Mouse (Mus musculus): ENCODE results near the gene Spg11. TPM values are rescaled to one million over a fixed set of nuclear protein-coding genes. Genes with fewer than 3 reads are reported as not detected.

Spg11 gene
- polyA plus RNA-seq, 1 experiment from 2014 or later: 23.6 TPM

DNA sequence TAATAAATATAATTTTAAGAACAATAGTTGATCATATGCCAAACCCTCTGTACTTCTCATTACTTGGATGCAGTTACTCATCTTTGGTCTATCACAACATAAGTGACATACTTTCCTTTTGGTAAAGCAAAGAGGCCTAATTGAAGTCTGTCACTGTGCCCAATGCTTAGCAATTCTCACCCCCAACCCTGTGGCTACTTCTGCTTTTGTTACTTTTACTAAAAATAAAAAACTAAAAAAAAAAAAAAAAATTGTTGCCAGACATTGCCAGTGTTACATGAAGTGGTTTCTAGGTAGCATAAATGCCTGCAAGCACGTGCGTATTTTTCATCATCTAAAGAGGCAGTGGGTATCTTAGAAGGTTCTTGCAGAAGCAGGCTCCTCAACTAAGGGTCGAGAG is 34.7 kb upstream of the Spg11 start:
- Histone ChIP-seq H3K27ac (peak overlapping the region; percentile 40), H3K79me2 (ENCODE audit: inconsistent target) (peaks cover 58% of the 10 kb centered on the region), H3K36me3 (ENCODE audit: inconsistent target) (peaks cover 49% of the 10 kb centered on the region), H3K4me3 (ENCODE audit: inconsistent target) (no peak overlapping the region)
- WGBS (ENCODE audit: missing documents): 26% methylated on average over 3 of the region's 3 CpGs

DNA sequence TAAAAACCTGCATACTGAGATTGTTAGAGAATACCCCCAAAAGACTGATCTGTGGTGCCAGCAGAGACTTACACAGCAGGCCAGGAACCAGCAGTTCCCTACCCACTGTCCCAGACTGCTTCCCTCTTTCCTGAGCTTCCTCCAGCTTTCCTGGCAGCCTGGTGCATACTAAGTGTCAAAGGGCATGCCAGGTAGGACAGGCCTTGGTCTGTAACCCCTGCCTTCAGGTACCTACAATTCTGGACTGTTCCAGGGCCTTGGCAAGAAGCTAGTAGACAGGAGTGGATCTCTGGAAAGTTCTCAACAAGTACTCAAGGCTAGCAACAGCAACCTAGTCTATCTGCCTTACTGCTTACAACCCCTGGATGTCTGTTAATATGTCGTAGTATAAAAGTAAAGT is 33.0 kb upstream of the Spg11 start:
- Histone ChIP-seq H3K36me3 (ENCODE audit: inconsistent target) (peaks cover 49% of the 10 kb centered on the region), H3K27ac (0 out of 2 replicates have a peak overlapping the region, but pooled peaks have one; percentile 4), H3K79me2 (ENCODE audit: inconsistent target) (peaks cover 63% of the 10 kb centered on the region), H3K4me3 (ENCODE audit: inconsistent target) (peak overlapping the region; percentile 95)
- WGBS (ENCODE audit: missing documents): 75% methylated on average over 1 of the region's 1 CpGs

DNA sequence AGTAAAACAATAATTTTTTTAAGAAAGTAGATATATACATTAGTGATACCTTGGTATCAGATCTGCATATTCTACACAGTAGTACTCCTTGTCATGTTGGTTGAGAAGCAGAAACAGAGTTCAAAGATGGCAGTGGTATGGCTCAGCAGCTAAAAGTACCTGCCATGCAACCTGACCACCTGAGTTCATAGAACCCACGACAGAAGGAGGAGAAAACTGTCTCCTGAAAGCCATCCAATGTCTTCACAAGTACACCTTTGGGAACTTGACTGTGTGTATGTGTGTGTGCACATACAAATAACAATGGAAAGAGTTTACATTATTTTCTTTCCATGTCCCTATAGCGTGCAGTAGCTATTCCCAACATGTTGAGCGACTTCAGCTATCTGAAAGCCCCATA is 31.5 kb upstream of the Spg11 start:
- peaks cover 45% of the 10 kb centered on the region for H3K36me3 ChIP-seq (ENCODE audit: inconsistent target)
- 13% methylated on average over 3 of the region's 3 CpGs for WGBS (ENCODE audit: missing documents)

DNA sequence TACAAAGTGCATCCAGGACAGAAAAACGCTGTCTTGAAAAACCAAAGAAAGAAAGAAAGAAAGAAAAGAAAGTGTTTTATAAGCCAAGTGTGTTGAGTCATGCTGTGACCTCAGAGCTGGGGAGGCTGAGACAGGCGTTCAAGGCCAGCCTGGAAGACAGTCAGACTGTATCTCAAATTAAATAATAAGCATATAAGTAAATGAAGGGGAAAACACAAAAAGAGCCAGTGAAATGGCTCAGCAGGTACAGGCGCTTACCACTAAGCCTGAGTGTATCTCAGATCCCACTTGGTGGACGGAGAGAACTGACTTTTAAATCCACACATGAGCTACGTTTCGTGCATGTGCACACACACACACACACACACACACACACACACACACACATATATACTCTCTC is 31.1 kb upstream of the Spg11 start:
- WGBS (ENCODE audit: missing documents): 14% methylated on average over 6 of the region's 6 CpGs
- Histone ChIP-seq H3K36me3 (ENCODE audit: inconsistent target) (peaks cover 43% of the 10 kb centered on the region), H3K27ac (peak overlapping the region; percentile 97), H3K79me2 (ENCODE audit: inconsistent target) (peaks cover 63% of the 10 kb centered on the region), H3K4me3 (ENCODE audit: inconsistent target) (peak overlapping the region; percentile 95)

More for the DNA sequence above, 31.5 kb upstream of the Spg11 start:
- peaks cover 63% of the 10 kb centered on the region for H3K79me2 ChIP-seq (ENCODE audit: inconsistent target)
- peak overlapping the region; percentile 95 for H3K4me3 ChIP-seq (ENCODE audit: inconsistent target)
- H3K27ac ChIP-seq: peak overlapping the region; percentile 97; the same call in 1 of the 2 replicates

DNA sequence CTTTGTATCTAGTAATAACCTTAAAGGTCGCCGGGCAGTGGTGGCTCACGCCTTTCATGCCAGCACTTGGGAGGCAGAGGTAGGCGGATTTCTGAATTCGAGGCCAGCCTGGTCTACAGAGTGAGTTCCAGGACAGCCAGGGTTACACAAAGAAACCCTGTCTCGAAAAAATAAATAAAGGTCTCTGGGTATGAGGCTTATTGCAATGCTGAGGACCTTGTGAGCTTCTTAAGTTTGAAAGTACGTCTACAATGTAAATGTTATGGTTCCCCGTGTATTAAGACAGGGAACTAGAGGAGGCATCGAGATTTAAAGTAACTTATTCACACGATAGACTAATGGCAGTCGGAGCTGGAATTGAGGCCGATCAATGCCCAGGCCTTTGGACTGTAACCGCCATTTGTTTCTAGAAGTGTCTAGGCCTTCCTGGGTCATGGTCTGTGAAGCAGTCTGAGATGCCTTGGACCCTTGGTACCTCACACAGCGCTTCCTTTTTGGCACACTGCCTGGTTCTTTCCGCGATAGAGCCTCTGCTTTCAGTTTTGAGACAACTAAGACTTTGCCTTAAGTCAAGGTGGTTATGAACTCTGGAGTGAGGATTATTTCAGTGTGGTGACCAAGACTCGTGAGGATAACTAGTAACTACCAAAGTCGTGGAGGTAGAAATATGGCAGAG is 30.2 kb upstream of the Spg11 start:
- H3K4me3 ChIP-seq (ENCODE audit: inconsistent target): peak overlapping the region; percentile 95
- peak overlapping the region; percentile 97 for H3K27ac ChIP-seq
- peaks cover 38% of the 10 kb centered on the region for H3K36me3 ChIP-seq (ENCODE audit: inconsistent target)
- peaks cover 60% of the 10 kb centered on the region for H3K79me2 ChIP-seq (ENCODE audit: inconsistent target)
- WGBS (ENCODE audit: missing documents): 0% methylated on average over 18 of the region's 18 CpGs

DNA sequence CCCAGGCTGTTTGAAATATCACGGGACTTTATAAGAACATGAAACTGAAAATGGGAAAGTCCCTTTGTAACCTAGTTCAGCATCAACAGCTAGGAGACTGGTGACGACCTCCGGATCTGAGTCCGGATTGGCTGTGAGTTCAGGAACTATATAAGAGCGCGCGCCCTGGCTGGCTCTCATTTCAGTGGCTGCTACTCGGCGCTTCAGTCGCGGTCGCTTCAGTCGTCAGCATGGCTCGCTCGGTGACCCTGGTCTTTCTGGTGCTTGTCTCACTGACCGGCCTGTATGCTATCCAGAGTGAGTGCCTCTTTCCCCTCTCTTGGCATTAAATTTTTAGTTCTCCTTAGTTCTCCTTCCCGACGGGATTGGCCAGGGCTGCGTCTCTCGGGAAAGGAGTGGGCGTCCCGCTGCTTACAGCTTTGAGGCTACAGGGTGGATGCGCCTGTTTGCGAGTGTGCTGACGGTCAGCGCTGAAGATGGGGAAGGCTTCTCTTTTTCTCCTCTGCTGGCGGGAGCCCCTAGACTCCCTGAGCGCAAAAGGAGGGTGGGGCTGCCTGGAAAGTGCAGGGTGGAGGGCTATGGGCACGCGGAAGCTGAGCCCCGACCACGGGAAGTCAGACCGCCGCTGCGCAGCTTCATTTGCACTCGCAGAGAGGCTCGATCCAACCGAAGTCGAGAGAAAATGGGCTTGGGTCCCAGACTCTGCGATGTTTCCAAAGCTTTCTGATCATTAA is 29.5 kb upstream of the Spg11 start, which contains the start of gene B2m:
Gene B2m (plus strand): TSS at position 179 of the 734 bp plus-strand sequence.
- Histone ChIP-seq H3K79me2 (ENCODE audit: inconsistent target) (peaks cover 53% of the 10 kb centered on the region), H3K4me3 (ENCODE audit: inconsistent target) (peak within 1 kb of the TSS; percentile 95), H3K27ac (peak within 1 kb of the TSS; percentile 97), H3K36me3 (ENCODE audit: inconsistent target) (peaks cover 31% of the 10 kb centered on the region)
- under 1% methylated on average over 40 of the region's 40 CpGs for WGBS (ENCODE audit: missing documents)

DNA sequence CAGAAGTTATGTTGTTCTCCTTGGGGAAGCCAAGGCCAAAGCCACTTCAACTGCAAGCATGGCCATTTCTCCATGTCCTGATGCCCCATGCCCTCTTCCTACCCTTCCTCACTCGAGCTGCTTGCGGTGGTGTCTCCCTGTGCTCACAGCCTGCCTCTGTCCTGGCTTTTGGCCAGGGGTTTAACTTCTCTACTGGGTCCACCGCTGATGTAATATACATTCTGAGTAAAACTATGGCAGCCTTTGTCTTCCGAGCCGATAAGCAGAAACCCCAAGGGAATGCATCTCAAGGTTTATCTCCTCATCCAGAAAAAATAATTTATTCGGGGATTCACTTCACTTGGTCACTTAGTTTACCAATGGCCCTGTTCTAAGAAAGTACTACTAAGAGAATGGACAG is 28.5 kb upstream of the Spg11 start:
- H3K4me3 ChIP-seq (ENCODE audit: inconsistent target): peak overlapping the region; percentile 95; the same call in 1 of the 2 replicates
- peaks cover 43% of the 10 kb centered on the region for H3K79me2 ChIP-seq (ENCODE audit: inconsistent target)
- WGBS (ENCODE audit: missing documents): 17% methylated on average over 6 of the region's 6 CpGs

DNA sequence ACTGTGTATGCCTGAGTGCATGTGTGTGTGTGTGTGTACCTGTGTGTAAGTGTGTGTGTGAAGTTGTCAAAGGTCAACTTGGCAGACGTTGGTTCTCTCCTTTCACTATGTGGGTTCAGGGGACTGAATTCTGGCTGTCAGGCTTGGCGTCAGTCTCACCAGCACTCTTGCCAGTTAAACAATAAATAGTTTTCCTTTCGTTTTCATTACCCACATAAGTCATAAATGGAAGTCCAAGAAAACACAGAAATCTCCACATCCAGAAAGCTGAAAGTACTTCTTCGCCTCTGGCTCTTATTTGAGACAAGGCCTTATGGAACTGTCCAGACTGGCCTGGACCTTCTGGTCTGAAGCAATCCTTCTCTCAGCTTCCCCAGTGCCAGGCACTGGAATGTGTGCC is 27.6 kb upstream of the Spg11 start:
- peaks cover 34% of the 10 kb centered on the region for H3K79me2 ChIP-seq (ENCODE audit: inconsistent target)
- peaks cover 12% of the 10 kb centered on the region; the same call in 1 of the 2 replicates for H3K36me3 ChIP-seq (ENCODE audit: inconsistent target)
- WGBS (ENCODE audit: missing documents): 22% methylated on average over 4 of the region's 4 CpGs
- H3K4me3 ChIP-seq (ENCODE audit: inconsistent target): no peak overlapping the region
- H3K27ac ChIP-seq: peak overlapping the region; percentile 97

More for the DNA sequence above, 28.5 kb upstream of the Spg11 start:
- H3K27ac ChIP-seq: peak overlapping the region; percentile 97
- H3K36me3 ChIP-seq (ENCODE audit: inconsistent target): peaks cover 21% of the 10 kb centered on the region

DNA sequence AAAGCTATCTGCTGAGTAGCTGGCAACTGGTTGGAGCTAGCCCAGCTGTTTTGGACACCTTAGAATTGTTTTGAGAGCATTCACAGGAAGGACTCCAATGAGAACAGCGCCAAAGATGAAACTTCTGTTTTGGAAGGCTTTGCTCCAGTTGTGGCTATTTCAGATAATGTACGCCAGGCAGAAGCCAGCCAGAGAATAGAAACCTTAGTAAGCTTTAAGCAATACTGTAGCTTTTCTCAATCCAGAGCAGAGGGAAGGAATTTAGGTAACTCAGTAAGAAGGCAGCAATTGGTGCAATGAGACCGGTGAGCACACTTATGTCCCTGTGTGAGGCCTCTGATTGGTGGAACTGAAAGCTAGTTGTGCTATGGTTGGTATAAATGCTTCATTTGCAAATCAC is 24.9 kb upstream of the Spg11 start:
- H3K4me3 ChIP-seq (ENCODE audit: inconsistent target): no peak overlapping the region
- no peak overlapping the region for H3K27ac ChIP-seq
- H3K36me3 ChIP-seq (ENCODE audit: inconsistent target): no peaks in the 10 kb centered on the region
- H3K79me2 ChIP-seq (ENCODE audit: inconsistent target): peaks cover 8% of the 10 kb centered on the region
- WGBS (ENCODE audit: missing documents): 91% methylated on average over 3 of the region's 3 CpGs

DNA sequence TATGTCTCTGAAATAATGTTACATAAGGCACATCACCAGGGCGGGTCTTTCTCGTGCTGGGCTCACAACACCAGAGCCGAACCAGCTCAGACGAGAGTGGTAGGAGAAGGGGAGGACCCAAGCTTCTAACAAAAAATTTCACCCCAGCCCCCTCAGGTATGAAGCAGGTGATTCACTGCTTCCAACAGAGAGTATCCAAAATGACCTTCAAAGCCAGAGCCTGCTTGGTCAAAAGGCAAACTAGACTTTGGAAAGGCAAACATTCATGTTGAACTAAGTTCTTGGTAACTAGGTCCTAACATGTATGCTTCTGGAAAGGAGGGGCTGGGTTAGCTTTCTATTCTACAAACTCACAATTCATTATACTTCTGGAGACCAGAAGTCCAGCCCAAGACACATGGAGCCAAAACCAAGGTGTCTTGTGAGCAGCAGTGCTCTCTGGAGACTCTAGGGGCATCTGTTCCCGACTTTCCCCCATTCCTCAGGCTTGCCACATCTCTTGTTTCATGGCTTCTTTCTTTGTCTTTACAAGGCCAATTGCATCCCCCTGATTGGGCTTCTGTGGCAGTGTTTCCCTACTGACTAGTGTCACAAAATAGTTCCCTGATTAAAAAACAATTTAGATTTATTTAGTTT is 23.3 kb upstream of the Spg11 start:
- no peaks in the 10 kb centered on the region for H3K36me3 ChIP-seq (ENCODE audit: inconsistent target)
- no peaks in the 10 kb centered on the region for H3K79me2 ChIP-seq (ENCODE audit: inconsistent target)
- 83% methylated on average over 5 of the region's 5 CpGs for WGBS (ENCODE audit: missing documents)
- H3K4me3 ChIP-seq (ENCODE audit: inconsistent target): no peak overlapping the region
- no peak overlapping the region for H3K27ac ChIP-seq

DNA sequence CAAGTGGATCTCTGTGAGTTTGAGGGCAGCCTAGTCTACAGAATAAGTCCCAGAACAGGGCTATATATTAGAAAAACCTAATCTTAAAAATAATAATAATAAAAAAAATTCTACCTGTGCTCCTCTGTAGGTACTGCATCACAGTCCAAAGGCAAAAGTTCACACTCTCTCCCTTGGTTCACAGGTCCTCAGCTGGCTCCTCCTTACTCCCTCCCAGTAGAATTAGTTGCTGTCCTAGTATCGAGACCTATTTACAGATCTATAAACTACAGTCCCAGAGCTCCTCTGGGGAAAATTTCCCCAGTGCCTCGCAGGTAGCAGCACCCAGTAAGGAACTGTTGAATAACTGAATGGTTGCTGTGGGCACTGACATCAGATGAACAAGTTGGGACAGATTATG is 22.6 kb upstream of the Spg11 start:
- Histone ChIP-seq H3K27ac (no peak overlapping the region), H3K4me3 (ENCODE audit: inconsistent target) (no peak overlapping the region), H3K79me2 (ENCODE audit: inconsistent target) (no peaks in the 10 kb centered on the region), H3K36me3 (ENCODE audit: inconsistent target) (no peaks in the 10 kb centered on the region)
- 91% methylated on average over 2 of the region's 2 CpGs for WGBS (ENCODE audit: missing documents)

DNA sequence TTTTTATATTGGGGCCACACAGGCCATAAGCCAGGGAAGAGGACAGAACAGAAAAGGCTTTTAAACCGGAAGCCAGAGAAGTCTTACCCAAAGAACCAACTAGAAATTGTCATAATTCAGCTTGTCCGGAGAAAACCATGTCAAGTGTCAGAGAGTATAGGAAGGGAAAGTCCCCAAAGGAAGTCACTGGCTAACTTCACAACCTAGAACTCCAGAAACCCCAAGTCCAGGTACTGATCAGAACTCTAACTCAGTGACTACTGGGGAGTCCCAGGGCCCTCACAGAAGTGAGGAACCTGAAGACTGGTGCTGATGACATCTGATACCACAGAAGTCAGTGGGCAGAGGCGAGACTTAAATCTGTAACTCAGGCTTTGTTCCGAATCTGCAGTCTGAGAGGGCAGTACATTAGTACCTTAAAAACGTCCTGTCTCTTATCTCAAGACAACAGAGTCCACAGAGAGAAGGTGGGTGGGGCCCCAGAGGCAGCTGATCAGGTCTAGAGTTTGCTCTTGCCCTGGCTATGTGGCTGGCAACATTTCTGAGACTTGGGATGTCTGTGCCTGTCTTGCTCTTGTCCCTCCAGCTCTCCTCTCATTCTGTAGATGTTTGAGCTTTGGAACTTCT is 19.8 kb upstream of the Spg11 start:
- no peak overlapping the region for H3K4me3 ChIP-seq (ENCODE audit: inconsistent target)
- H3K79me2 ChIP-seq (ENCODE audit: inconsistent target): no peaks in the 10 kb centered on the region
- 31% methylated on average over 5 of the region's 5 CpGs for WGBS (ENCODE audit: missing documents)
- no peaks in the 10 kb centered on the region for H3K36me3 ChIP-seq (ENCODE audit: inconsistent target)
- H3K27ac ChIP-seq: no peak overlapping the region

DNA sequence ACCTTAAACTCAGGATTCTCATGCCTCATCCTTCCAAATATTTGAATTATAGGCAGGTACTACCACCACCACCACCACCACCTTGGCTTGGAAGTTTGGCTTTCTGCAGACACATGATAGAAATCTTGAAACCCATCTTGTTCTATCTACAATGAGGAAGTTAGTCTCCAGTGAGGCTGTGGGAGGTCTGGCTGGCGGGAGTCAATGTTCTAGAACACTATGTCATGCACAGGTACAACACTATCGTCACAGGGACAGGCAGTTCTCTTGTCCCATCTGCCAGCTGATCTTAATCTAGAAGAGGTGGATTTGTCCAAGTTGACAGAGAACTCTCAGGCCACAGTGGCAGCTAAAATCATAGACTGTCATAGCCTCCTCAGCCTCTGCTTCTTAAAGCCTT is 14.4 kb upstream of the Spg11 start:
- H3K4me3 ChIP-seq (ENCODE audit: inconsistent target): no peak overlapping the region
- no peaks in the 10 kb centered on the region for H3K36me3 ChIP-seq (ENCODE audit: inconsistent target)
- H3K79me2 ChIP-seq (ENCODE audit: inconsistent target): no peaks in the 10 kb centered on the region
- no peak overlapping the region for H3K27ac ChIP-seq
- 48% methylated on average over 2 of the region's 2 CpGs for WGBS (ENCODE audit: missing documents)

DNA sequence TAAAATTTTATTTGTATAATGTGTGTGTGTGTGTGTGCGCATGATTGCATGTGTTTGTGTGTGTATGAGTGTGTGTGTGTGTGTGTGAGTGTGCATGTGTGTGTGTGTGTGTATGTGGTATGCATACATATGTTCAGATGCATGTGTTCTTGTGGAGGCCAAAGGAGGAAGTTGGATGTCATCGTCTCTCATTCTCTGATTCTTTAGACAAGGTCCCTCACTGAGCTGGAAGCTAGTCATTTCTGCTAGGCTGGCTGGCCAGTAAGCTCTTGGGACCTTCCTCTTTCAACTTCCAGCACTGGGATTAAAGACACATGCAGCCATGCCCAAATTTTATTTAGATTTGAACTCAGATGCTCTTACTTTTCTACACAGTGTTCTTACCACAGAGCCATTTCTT is 13.9 kb upstream of the Spg11 start:
- WGBS (ENCODE audit: missing documents): 47% methylated on average over 2 of the region's 2 CpGs
- Histone ChIP-seq H3K36me3 (ENCODE audit: inconsistent target) (no peaks in the 10 kb centered on the region), H3K79me2 (ENCODE audit: inconsistent target) (no peaks in the 10 kb centered on the region), H3K27ac (no peak overlapping the region), H3K4me3 (ENCODE audit: inconsistent target) (no peak overlapping the region)

Data from macrophage (primary cell).